Mouse (Mus musculus): ENCODE data around the gene Cep126.

The Cep126 gene

DNA sequence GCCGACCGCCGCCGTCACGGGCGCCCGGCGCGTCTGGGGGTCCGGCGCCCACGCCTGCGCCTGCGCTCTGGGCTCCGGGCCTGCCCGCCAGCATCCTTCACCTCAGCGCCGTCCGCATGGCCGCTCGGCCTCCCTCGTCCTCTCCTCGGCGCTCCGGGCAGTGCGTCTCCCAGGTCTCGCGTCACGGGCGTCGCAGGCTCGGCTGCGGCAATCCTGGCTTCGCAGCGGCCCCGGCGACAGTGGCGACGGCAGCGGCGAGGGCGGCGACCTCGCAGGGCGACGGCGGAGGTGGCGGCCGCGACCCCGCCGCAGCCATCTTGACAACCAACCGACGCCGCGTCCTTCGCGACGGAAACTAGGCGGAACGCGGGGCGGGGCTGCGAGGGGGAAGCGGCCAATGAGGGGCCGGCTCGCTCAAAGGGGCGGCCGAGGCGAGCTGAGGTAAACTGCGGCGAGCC lies at the start of gene Cep126:
Gene Cep126, minus strand, starts transcription at position 178 of the 458 bp plus-strand sequence.
- peak; percentile 66 for DNase-seq (ENCODE audit: low read depth, low spot score)

DNA sequence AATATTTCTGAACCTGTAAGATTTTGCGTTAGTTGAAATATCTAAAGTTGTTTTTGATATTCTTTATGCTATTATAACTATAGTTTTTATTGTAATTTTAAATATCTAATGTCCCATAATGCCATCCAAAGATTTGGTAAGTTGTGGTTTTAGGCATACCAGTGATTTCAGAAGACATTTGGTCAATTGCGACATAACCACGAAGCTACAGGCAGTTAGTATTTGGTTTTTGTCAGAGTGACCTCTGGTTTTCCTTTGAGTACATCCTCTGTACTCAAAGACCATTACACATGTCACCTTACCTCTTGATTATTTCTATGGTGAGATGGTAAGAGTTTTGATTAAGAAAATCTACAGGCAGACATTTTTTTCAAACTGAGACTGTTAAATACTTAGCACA lies 45.5 kb upstream of the Cep126 start:
- peak; percentile 39 for DNase-seq (ENCODE audit: low read depth, low spot score)

DNA sequence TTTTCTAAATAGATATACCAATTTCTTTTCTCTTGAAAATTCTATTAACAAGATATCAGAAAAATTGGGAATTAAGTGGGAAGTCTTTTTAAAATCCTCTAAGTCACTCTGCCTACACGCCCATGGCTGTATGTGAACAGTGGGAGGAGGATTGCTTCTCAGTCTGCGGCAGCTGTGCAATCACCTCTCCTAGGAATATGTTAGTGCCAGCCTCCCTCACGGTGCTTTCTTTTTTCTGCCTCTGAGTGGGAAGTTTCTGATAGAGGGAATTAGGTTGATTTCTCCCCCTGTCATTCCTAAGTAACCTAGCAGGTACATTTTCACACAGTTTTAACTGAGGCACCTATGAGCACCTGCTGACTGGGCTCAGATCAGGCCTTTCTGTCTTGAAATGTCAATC lies 43.0 kb upstream of the Cep126 start:
- DNase-seq (ENCODE audit: low read depth, low spot score), result no peak

DNA sequence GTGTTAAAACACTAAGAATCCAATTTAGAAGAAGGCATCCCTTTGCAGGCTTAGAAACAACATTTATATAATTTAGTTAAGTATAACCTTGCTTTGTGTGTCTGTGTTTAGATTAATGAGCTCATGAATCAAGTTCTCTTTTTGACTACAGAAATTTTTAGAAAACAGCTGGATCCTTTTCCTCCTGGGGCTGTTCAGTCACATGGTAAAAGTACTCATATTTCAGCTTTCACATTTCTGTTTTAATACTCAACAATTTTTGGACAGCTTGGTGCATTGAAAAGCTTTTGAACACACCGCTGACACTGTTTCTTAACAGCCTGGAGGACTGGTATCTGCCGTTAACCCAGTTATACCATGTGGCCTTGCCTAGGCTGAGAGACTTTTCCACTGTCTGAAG lies 22.9 kb upstream of the Cep126 start:
- DNase-seq (ENCODE audit: low read depth, low spot score), result peak; percentile 19

DNA sequence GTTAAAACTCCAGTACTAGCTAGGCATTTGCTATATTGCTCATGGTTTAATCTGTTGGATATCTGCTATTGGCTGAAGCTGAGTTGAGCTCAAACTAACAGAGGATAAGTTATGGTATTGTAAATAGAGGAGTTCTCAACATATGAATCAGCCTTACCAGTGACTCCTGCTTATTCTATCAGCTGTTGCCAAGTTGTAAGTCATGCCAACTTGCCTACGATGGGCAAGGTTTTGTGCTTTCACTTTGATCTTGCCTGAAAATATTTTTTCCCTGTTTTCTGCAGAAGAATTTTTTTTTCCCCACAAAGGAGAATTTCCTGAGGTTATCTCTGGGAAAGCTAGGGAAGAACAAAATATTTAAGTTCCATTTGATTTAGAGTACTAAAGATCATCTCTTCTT lies 5.4 kb upstream of the Cep126 start:
- DNase-seq (ENCODE audit: low read depth, low spot score), result peak; percentile 44

DNA sequence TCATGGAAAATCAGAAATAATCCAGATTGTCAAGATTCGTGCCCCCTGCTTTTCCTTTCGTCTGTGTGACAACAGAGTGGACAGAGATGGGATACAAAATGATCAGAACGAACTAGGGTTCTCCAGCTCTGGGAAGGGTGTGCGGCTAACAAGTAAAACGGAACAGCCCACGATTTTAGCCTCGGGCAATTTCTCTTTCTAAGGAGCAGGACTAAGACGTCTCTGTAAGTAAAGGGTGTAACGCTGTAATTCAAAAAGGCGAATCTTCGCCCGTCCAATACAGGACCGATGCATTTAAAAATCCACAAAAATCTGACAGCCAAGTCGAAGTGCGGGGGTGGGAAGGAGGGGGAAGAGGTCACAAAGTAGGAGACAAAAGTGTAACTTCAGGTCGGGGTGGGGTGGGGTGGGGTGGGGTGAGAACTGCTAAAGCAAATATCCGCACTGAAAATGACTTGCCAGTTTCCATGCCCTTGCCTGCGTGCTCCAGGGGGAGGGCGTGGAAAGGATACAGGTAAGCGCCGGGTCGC lies 443 bp downstream of the Cep126 start:
- DNase-seq (ENCODE audit: low read depth, low spot score), result peak; percentile 26

DNA sequence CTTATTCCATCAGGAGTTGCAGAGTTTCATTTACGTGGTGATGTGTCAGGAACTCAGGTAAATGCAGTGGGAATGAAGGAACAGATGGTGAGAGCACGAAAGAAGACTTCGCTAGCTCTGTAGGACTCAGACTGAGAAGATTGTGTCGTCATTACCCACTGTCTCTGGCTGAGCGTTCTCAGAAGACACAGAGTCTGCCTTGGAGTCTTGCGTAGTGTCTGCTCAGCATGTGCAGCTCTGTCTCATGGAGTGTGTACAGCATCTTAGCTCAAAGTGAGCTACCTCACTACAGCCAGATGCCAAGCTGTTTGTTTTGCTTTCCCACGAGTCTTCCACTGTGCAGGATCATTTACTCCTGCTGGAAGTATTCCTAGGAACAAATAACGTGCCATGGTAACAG lies 10.6 kb downstream of the Cep126 start:
- no peak for DNase-seq (ENCODE audit: low read depth, low spot score)

DNA sequence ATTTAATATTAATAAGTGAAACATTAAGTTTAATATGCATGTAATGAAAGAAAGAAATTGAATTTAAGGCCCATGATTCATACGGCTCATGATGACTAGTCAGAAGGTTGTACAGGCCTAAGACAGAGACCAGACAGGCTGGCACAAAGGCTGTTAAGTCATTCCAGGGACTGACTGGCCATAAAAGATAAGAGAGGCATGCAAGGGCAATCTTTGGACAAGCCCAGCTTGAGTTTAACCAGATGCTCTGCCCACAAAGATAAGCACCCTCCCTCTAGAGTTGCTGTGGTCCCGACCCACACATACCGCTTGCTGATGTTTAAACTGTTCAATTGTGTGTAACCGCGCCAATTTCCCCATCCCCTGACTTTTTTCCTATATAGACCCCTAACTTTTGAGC lies 19.6 kb downstream of the Cep126 start:
- DNase-seq (ENCODE audit: low read depth, low spot score), result no peak

DNA sequence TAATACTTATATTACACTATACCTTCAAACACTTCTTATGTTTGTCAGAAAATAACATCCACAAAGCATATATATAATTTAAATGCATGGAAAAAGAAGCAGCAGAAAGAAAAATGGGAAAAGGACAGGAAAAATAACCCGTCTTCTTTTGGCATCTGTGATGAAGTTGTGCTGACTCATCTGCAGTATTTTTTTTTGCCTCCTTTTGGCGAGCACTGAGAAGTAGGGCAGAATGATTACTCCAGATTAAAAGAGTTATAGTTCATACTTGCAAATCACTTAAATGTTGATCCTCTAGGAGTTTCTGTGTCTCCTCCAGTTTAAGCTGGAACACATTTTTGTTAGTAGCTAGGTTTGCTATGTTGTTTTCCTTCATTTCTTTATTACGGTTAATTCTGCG lies 31.0 kb downstream of the Cep126 start:
- DNase-seq (ENCODE audit: low read depth, low spot score), result peak; percentile 70

DNA sequence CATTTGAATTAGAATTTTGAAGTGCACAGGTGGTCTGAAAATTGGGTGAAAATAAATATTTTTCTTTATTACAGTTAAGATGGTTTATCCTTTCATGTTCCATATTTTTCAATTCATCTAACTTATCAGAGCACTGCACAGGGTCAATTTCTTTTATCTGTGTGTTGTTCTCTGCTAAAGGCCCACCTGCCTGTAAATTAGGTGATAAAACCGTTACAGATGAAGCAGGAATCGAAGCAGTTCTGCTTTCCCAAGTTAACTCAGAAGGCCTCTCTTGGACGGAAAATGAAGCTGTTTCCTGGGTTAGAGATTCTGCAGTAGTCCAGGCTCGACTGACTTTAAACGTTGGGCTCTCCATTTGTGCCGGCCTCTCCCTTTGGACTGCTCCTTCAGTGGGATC lies 33.1 kb downstream of the Cep126 start:
- DNase-seq (ENCODE audit: low read depth, low spot score), result no peak

DNA sequence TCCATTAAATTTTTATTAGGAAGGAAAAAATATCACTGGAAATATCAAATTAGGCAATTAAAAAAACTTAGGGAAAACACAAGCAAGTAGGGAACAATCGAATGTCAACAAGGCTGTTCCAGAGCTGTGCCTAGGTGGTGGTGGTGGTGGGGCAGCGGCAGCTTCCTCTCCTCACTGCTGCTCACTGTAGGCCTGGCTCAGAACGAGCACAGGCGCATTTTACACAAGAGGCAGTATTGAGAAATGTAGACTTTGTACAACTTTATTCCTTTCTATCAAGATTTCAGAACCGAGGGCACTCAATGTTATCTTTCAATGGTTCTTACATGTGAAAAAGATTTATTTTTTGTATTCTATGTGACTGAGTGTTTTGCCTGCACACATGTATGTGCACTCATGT lies 55.2 kb downstream of the Cep126 start:
- DNase-seq (ENCODE audit: low read depth, low spot score), result no peak

DNA sequence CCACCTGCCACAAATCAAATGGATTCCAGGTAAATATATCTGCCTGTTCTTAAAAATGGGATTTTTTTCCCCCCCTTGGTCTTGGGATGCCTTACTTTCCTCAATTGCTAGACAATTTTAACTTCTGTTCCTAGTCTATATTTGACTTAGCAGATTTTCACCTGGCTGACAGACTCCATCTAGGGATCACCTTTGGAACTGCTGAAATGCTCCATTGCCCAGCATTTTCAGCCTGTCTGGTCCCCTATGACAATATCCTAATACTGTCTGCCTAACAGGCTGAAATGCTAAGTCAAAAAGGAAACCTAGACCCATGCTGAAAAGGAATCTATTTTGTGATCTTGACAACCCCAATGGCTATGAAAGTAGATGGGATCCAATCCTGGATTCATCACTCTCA lies 59.7 kb downstream of the Cep126 start:
- peak; percentile 38 for DNase-seq (ENCODE audit: low read depth, low spot score)

DNA sequence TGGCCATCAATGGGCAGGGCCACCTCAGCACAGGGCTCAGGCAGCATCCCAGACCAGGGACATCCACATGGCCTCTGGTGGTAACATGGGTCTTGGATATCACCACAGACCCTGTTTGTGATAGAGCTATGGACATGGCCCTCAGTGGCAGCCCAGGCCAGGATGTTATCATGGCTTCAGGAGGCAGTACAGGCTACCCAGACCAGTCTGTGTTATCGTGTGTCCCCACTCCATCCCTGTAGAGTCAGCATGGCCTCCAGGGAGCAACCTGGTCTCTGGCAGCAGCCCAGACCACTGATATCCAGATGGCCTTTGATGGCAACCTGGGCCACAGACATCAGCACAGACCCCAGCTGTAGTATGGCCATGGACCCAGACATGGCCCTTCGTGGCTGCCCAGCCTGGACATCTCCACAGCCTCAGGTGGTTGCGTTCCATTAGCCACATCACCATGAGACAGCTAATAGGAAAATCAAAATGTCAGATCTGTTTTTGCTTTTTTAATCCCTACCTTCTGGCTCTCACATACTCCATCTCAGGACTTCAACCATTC lies 60.8 kb downstream of the Cep126 start:
- no peak for DNase-seq (ENCODE audit: low read depth, low spot score)

DNA sequence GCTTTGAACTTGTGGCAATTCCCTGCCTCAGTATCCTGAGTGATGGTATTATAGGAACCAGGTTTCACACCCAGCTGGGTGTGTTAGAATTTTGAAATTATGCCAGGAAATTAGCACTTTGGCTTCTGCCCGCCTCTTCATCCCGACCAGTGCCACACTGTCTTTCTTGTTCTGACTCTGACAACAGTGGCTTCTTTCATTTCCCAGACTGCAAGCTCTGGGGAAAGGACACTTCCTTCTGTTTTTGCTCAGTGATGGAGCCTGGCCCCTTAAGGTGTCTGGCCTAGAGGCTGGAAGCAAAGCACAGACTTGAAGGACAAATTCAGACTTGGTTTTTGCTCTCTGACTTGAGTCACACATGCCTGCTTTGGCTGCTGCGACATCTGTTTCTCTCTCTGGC lies 74.5 kb downstream of the Cep126 start:
- no peak for DNase-seq (ENCODE audit: low read depth, low spot score)

DNA sequence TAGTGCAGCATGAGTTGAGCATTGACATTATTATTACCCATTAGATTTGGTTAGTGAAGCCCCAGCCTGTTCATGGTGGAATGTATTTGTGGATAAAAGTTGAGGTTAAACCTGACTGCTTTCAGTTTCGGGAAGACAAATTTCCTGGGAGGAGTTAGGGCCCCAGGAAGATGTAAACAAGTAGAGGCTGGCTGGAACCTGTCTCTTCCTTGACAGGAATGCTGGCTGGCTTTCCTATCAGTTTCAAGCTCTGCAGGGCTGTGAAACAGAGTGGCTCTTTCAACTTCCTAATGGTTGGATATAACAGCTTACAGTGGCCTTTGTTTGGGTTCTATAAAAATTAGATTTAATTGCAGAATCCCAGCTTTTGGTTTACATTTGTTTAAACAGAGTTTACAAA lies 79.3 kb downstream of the Cep126 start:
- DNase-seq (ENCODE audit: low read depth, low spot score), result peak; percentile 32

DNA sequence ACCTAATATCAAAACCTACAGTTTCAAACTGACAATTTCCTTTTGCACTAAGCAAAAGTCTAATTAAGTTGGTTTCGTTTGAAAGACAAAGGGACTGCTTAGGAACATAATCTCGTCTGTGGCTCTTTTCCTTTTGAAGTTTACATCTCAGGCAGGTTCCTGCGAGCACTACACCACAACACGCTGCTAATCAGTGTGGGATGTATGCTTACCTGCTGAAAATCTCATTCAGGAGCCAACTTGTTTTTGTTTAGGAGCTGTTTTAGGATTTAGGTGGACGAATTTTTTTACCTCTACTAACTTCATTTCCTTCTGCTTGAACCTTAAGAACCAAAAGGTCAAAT lies 91.1 kb downstream of the Cep126 start:
- DNase-seq (ENCODE audit: low read depth, low spot score), result no peak

DNA sequence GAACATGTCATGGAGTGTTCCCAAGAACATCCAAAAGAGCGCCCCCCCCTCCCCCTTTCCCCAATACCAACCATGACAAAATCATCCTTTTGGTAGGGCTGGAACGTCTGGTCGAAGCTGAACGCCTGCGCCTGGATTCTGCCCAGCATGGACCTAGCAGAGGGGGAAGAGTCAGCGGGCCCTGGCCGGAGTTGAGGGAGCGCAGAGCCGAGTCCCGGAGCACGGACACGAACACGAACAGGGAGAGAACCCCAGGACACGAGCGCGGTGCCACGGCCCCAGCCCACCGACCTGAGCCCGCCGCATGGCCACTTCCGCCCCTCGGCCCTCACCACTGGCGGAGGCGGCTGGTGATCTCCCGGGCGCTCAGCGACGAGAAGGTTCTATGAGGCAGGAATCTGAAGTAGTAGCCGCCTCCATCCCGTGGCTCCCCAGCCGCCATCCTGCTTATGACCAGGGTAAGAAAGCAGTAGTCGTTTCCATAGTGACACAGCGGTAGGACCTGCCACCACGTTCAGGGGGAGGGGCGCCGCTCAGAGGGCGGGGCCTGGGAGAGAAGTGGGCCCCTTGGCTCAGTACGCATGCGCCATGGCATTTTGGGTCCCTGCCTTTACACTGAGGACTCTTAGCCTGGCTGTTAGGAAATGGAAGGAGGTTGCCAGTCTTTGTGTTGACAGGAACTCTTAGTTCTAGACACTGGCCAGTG lies 91.6 kb downstream of the Cep126 start, which contains the start of gene Cfap300:
Gene Cfap300, minus strand, starts transcription at position 486 of the 706 bp plus-strand sequence.
- peak; percentile 97 for DNase-seq (ENCODE audit: low read depth, low spot score)

DNA sequence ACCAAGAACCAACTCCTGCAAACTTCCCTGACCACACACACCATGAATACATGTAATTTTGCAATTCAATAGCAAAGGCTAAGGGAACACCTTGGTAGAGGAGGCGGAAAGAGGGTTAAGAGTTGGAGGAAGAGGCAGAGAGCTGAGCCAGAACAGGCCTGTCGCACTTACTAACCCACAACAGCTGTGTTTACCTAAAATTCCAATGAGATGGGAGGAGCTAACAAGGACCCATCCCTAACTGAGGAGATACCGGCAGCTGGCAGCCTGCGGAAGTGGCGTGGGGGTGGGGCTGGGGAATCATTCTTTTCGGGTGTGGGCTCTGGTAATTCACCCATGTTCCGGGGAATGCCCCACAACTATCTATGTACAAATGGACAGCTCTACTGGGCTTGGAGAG lies 98.5 kb downstream of the Cep126 start:
- DNase-seq (ENCODE audit: low read depth, low spot score), result no peak

DNA sequence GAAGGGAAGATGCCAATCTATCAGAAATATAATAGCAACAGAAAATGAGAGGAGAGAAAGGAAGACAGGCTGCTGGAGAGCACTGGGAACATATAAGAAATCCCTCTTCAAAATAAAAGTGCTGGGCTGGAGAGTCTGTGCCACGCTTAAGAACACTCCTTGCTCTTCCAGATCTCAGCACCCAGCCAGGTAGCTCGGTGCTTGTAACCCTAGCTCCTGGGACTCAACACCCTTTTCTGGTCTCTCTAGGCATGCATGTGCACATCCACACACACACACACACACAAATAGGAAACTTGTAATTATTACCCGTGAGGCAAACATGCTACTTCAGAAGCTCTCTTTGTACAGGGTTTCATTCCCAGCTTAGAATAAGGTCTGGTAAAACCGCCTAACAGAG lies 99.0 kb downstream of the Cep126 start:
- no peak for DNase-seq (ENCODE audit: low read depth, low spot score)

DNA sequence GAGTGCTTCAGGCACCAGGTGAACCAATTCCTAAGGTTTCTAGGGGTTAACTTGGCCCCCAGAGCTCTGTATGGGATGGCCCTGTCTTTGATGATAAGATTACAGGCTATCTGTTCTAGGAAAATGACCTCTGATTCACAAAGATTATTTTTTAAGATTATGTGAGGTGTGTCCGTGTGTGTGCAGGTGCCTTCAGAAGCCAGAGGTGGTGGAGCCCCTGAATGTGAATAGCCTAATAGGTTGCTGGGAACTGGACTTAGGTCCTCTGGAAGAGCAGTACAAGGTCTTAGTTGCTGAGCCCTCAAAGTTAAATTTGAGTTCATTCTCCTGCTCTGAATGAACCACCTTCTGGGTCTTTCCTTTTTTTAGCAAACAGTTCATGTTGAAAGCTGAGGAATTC lies 100.0 kb downstream of the Cep126 start:
- no peak for DNase-seq (ENCODE audit: low read depth, low spot score)

DNA sequence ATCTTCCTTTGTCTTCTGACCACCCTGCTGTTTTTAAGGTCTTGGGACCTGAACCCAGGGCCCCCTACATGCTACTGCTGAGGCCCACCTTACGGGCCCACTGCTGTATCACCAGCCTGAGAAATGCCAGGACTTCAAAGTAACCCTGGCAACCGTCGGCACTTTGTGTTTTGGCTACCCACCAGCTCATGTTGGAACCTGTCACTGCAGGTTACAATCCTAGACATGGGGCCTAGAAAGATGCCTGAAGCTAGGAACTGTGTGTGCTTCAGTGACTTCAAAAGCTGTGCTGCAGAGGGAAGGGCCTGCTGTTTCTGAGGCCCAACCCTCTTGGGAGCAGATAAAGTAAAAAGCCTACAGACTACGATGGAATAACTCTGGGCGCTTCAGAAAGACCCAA lies 101.2 kb downstream of the Cep126 start:
- no peak for DNase-seq (ENCODE audit: low read depth, low spot score)

Measured in 3T3-L1 (cell line).